Mouse (Mus musculus) granulocyte monocyte progenitor cell, adult 5-6 weeks (primary cell): ENCODE data around the gene Pank4. TPM values are rescaled to one million over a fixed set of nuclear protein-coding genes. Genes with fewer than 3 reads are reported as not detected.

Experiments
- ATAC-seq: replicated peaks from 2 replicates; pipeline ENCODE4 v1.8.0; 2016; ENCODE audit warnings: mild to moderate bottlenecking, moderate TSS enrichment, inconsistent platforms; ENCODE audit not compliant: poor library complexity, severe bottlenecking
- total RNA-seq, 2 experiments: library from RNA; stranded (forward) in 1 of 2; stranded (reverse) in 1 of 2; fragments of 200-712, 200-1000 nt in 1 of 2; fragments of >200 nt in 1 of 2; fragmentation: Nextera tagmentation in 1 of 2; gene quantifications; 2 replicates each; pipeline ENCODE4 v1.2.3; 2014 to 2017

Gene Pank4
- total RNA-seq, 2 experiments from 2014 or later: 20.8 to 36.3 TPM

- no peak for ATAC-seq
Observed at GRCm38 (mm10) chr4:154942632-154943322, 21.1 kb upstream of the Pank4 start.

GRCm38 (mm10) chr4:154943323-154944039 lies 20.4 kb upstream of the Pank4 start:
- no peak for ATAC-seq

DNA sequence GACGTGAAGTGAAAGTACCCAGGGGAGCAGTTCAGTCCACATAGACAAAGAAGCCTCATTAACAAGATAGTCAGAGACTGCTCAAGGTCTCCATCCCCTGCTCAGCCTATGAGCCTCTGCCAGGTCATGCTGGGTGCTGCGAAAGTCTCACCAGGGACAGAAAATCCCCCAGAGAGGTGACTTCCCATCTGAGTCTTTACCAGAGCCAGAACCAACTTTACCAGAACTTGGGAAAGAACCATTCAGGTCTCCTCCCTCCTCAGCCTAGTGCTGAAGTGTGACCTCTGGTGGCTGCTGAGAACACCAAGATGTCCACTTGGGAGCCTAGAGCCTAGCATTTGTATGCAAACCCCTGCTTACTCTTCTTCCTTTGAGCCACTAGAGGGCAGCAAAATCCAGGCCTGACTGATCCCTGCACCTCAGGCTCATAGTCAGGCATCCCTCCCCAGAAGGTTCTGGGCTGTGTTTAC lies 19.8 kb upstream of the Pank4 start:
- peak; percentile 92 for ATAC-seq

- ATAC-seq: peak; percentile 62
Observed at GRCm38 (mm10) chr4:154946319-154946718, 17.6 kb upstream of the Pank4 start.

DNA sequence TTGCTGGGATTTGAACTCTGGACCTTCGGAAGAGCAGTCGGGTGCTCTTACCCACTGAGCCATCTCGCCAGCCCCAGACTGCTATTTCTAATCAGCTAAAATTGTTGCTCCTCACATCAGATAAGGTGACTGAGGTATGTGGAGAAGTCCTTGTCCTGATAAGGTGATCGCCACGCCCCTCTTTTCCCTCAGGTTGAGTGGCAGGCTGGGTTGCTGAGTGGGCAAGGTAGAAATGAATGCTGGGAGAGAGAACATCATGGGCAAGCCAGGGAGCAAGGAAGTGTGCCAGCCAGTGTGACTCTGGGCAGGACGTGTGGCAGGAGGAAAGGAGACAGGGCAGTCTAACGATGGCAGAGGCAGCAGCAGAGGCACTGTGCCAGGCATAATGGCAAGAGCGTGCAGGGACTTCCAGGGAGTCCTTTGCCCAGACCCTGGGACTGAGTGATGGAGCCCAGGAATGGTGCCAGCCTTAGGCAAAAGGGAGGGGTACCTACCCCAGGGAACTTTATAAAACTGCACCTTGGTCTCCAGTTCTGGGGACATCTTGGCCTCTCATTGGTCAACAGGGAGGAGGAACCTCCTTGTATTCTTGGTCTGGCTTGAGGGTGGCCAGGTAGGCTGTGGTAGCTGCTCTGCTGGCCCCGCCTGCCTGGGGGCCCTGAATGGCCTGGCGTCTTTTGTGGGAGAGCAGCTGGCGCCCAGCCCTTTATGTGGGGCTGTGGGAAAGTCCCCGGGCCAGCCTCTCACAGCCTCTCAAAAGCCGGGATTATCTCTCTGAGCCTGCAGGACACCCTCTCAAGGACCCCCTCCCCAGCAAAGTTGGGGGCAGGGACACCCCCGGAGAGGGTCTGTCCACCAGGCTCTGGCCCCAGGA lies 15.6 kb upstream of the Pank4 start:
- no peak for ATAC-seq

DNA sequence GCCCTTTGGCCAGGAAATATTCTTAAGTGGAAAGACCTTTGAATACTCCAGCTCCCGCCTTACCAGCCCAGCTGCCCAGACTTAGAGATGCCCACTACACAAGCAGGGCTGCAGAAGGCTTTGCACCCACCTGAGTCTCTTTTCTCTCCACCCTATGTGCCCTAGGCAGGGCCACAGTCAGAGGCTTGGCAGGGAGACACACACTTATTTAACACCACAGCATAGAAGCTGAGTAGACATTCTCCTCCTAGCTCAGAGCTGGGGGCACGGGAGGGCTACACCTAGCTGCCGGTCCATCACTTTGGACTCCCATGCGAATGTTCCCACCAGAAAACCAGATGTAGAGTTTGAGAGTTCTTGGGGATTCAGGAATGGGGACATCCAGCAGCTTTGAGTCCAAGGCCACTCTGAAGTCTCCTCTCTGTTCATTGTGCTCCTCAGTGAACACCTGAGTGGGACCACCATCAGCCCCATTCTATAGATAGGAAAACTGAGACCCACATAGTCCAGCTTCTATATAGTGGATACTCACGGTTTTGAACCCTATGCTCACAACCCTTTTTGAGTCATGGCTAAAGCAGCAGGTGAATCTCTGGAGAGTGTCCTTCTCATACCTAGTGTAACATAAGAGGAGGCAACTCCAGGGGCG lies 14.9 kb upstream of the Pank4 start:
- ATAC-seq: no peak

- no peak for ATAC-seq
Observed at GRCm38 (mm10) chr4:154949589-154949982, 14.3 kb upstream of the Pank4 start.

GRCm38 (mm10) chr4:154952461-154953241 lies 11.3 kb upstream of the Pank4 start:
- ATAC-seq: no peak

DNA sequence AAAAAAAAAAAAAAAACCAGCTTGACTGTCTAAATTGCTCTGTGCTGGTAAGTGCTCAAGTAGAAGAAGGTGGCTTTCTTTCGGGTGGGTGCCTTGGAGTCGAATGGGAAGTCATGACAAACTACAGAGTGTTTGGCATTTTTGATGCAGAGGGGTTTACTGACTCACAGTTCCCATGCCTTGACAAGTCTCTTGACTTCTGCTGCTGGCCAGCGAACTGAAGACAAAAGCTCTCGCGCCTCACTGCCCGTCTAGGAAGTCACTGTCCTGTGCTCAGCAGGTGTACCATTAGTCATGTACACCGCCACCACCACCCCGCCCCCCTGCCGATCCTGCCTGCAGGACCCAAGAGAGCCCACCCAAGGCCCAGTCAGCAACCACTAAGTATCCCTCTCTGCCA lies 7.3 kb upstream of the Pank4 start:
- ATAC-seq: no peak

GRCm38 (mm10) chr4:154957289-154957993 lies 6.5 kb upstream of the Pank4 start:
- no peak for ATAC-seq

DNA sequence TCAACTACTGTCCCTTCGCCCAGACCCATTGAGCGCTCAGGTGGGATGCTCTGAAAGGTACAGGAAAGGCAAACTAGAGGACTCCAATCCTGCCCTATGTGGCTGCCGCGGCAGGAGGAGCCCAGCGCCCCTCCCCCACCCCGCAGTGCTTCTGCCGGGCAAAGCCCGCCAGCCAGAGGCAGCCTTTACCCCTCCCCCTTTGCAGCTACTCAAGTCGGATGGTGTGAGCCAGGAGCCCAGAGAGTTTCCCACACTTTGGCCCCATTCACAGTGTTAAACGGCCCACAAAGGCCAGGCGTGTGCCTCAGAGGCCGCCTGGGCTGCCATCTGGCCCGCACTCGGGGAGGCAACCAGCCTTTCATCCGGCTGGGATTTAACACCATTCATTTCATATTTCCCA lies 5.8 kb upstream of the Pank4 start:
- no peak for ATAC-seq

- no peak for ATAC-seq
Observed at GRCm38 (mm10) chr4:154958621-154959020, 5.3 kb upstream of the Pank4 start.

DNA sequence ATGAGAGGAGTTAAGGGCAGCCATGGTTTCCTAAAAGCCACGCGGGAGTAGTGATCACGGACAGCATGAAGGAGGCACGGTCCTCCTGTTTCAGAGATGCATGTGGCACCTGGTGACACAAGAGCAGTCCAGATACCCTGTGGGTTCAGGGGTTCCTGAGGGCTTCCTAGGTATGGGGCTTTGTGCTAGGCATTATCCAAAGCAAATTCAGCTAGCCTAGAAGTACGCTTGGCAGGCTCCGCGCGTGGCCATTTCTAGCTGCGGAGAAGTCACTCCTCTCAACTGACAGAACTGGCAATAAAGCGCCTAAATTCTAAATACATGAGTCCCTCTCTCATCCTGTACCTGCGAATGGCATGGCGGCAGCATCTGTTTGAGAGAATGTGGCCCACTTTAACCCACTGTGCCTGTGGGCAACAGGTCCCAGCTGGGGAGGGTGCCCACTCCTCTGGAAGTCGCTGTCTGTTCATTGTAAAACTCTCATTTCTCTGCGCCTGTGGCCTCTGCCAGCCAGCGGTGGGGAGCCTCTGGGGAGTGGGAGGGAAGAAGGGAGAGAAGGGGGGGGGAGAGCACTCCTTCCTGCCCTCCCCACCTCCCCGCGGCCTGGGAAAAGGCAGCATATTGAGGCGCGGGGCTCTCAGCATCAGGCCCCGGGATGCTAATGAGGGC lies 3.8 kb upstream of the Pank4 start:
- no peak for ATAC-seq

DNA sequence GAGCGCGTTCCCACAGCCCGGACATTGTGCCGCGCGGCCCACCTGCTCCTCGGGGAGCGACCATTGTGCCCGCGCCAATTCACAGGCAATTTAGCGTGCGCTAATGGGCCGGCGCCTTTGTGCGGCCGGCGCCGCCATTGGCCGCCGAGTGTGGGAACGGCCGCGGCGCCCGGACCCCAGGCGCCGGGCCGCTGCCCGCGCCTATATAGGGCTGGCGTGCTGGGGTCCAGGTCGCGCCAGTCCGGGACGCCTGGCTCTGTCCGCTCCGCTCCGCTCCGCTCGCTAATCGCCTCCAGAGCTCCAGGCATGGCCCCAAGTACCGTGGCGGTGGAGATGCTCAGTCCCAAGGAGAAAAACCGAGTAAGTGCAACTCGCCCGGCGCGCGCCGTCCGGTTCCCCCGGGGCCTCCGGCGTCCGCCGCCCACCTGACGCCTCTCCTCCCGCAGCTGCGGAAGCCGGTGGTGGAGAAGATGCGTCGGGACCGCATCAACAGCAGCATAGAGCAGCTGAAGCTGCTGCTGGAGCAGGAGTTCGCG lies 3.2 kb upstream of the Pank4 start, which contains the start of gene Hes5:
TSS of gene Hes5 (plus strand) at position 234 of the 536 bp plus-strand sequence.
- 0 out of 2 replicates have a peak, but pooled peaks have one; percentile 3 for ATAC-seq

GRCm38 (mm10) chr4:154961226-154961738 lies 2.6 kb upstream of the Pank4 start:
- ATAC-seq: peak; percentile 29

DNA sequence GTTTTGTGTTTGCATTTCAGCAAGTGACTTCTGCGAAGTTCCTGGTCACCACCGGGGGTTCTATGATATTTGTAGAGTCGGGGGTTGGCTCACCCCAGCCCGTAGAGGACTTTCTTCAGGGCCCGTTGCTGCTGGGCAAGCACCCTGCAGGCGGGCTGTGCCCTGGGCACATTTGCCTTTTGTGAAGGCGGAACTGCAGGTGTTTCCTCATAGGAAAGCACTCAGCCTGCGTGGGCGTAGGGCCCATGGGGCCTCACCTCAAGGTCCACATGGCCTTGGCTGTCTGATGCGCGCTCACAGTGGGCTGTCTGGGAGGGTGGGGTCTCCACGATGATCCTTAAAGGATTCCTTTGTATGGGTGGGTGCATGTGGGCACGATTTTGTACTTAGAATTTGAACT lies 2.0 kb upstream of the Pank4 start:
- ATAC-seq: peak; percentile 54

GRCm38 (mm10) chr4:154962683-154963082 lies 1.2 kb upstream of the Pank4 start:
- no peak for ATAC-seq
